Mouse (Mus musculus): ENCODE measurements around the gene Castor1. TPM values are rescaled to one million over a fixed set of nuclear protein-coding genes. Genes with fewer than 3 reads are reported as not detected.
"Not testable (repeated sequence)": the region's sequence is repeated elsewhere in the genome, so short reads cannot be mapped to it uniquely, and the experiment has no call there.

Castor1 gene
- total and polyA plus RNA-seq, 3 experiments = 4.7 to 23.7 (median 13.0) TPM

DNA sequence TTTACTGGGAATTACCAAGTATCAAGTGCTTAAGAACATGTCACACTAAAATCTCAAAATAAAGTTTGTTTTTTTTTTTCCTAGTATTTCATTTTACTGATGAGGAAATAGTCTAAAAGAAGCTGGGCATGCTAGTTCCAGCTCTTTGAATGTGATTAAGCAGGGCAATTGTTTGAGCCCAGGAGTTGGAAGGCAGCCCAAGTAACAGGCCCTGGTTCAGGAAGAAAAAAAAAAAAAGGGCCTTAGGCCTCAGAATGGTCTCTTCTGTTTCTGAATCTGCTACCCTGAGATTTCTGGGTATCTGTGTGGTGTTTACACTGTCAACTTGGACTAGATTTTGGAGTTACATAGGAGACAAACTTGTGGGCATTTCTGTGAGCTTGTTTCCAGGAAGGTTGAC is 34.5 kb upstream of the Castor1 start:
- dilution Hi-C loops (cut with MboI; ENCODE audit: extremely low pct_ligation_motif_present, extremely low pct_unique_long_range_greater_than_20kb, low sequenced_read_pairs) = no loop called here

DNA sequence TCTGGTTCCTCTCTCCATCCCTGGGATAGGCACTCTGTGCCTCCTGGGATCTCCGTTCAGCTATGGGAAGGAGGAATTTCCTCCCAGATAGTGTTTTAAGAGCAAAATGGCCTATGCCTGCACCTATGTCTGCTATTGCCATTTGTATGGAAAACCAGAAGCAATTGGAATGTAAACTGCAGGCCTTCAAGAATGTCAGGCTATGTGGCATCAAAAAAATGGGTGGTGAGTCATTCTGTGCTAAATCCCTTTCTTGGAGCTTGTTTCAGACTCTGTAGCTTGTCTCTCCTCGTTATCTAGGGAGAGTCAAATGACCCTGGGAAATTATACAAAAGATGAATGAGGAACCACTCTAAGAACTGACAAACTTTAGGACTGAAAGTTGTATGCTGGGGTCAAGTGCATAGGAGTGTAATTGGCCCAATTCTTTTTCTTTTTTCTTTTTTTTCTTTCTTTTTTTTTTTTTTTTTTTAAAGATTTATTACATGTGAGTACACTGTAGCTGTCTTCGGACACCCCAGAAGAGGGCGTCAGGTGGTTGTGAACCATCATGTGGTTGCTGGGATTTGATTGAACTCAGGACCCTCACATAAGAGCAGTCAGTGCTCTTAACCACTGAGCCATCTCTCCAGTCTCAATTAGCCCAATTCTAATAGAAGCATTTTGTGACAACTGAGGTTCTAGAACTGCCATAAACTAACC is 33.6 kb upstream of the Castor1 start:
- dilution Hi-C loops (cut with MboI; ENCODE audit: extremely low pct_ligation_motif_present, extremely low pct_unique_long_range_greater_than_20kb, low sequenced_read_pairs) = no loop called here
- peaks cover 35 to 57% of the 10 kb centered on the region in 2 experiments for H3K36me3 ChIP-seq (replicated peaks in 1 of 2; ENCODE audit: control insufficient read depth in 1 of 2, insufficient read depth in 1 of 2, low read length in 1 of 2)
- H3K79me2 ChIP-seq (replicated peaks; ENCODE audit: control insufficient read depth, extremely low read depth, insufficient read depth, poor library complexity, severe bottlenecking) = peaks cover 15% of the 10 kb centered on the region; the same call in 1 of the 2 replicates

More for the DNA sequence above, 34.5 kb upstream of the Castor1 start:
- Histone ChIP-seq H3K79me2 (replicated peaks; ENCODE audit: control insufficient read depth, extremely low read depth, insufficient read depth, poor library complexity, severe bottlenecking) (peaks cover 14% of the 10 kb centered on the region; the same call in 1 of the 2 replicates), H3K9me3 (replicated peaks; ENCODE audit: low read length) (no peaks in the 10 kb centered on the region), H3K4me2 (ENCODE audit: insufficient read depth, low read depth, poor library complexity, severe bottlenecking) (no peak overlapping the region), H3K27ac (ENCODE audit: insufficient read depth, low read depth) (no peak overlapping the region), H3K36me3 (replicated peaks in 1 of 2; ENCODE audit: control insufficient read depth in 1 of 2, insufficient read depth in 1 of 2, low read length in 1 of 2) (peaks cover 44 to 58% of the 10 kb centered on the region in 2 experiments), H3K4me3 (replicated peaks in 1 of 3; ENCODE audit: low read depth in 2 of 3, low read length in 2 of 3, poor library complexity in 1 of 3) (no peak overlapping the region), H3K9ac (ENCODE audit: insufficient read depth, low read depth) (no peak overlapping the region), H3K27me3 (replicated peaks) (no peaks in the 10 kb centered on the region), H3K4me1 (ENCODE audit: control insufficient read depth in 1 of 2, insufficient read depth in 2 of 2) (peaks cover 6 to 17% of the 10 kb centered on the region in 2 experiments)
- in situ Hi-C loops (cut with MboI; ENCODE audit: low pct_ligation_motif_present, low pct_unique_long_range_greater_than_20kb, low sequenced_read_pairs) = no loop called here
- TF ChIP-seq POLR2AphosphoS2 (IDR thresholded peaks at IDR 0.05; ENCODE audit: low read depth, low read length) = 0 out of 2 replicates have a peak, but pooled peaks have one; percentile 20
- TF ChIP-seq ZC3H11A (IDR thresholded peaks at IDR 0.05; ENCODE audit: low read depth, low read length) = no peak
- DNase-seq (ENCODE audit: extremely low read depth) = no peak

GRCm38 (mm10) chr11:4185480-4185879 is 32.5 kb upstream of the Castor1 start:
- peak; percentile 42 for TF ChIP-seq ZNF384 (IDR thresholded peaks at IDR 0.05; ENCODE audit: low read depth, low read length)
- H3K9me3 ChIP-seq (replicated peaks; ENCODE audit: low read length); H3K27me3 ChIP-seq (replicated peaks); H3K4me3 ChIP-seq (replicated peaks in 1 of 3; ENCODE audit: low read depth in 2 of 3, low read length in 2 of 3, poor library complexity in 1 of 3); dilution Hi-C loops (cut with MboI; ENCODE audit: extremely low pct_ligation_motif_present, extremely low pct_unique_long_range_greater_than_20kb, low sequenced_read_pairs); DNase-seq (ENCODE audit: extremely low read depth); H3K9ac ChIP-seq (ENCODE audit: insufficient read depth, low read depth); H3K4me2 ChIP-seq (ENCODE audit: insufficient read depth, low read depth, poor library complexity, severe bottlenecking); H3K27ac ChIP-seq (ENCODE audit: insufficient read depth, low read depth); in situ Hi-C loops (cut with MboI; ENCODE audit: low pct_ligation_motif_present, low pct_unique_long_range_greater_than_20kb, low sequenced_read_pairs): not testable (repeated sequence)
- H3K36me3 ChIP-seq (replicated peaks in 1 of 2; ENCODE audit: control insufficient read depth in 1 of 2, insufficient read depth in 1 of 2, low read length in 1 of 2) = peaks cover 24 to 54% of the 10 kb centered on the region in 2 experiments
- H3K79me2 ChIP-seq (replicated peaks; ENCODE audit: control insufficient read depth, extremely low read depth, insufficient read depth, poor library complexity, severe bottlenecking) = peaks cover 15% of the 10 kb centered on the region; the same call in 1 of the 2 replicates
- peaks cover 9 to 34% of the 10 kb centered on the region in 2 experiments for H3K4me1 ChIP-seq (ENCODE audit: control insufficient read depth in 1 of 2, insufficient read depth in 2 of 2)

More for the DNA sequence above, 33.6 kb upstream of the Castor1 start:
- H3K4me2 ChIP-seq (ENCODE audit: insufficient read depth, low read depth, poor library complexity, severe bottlenecking) = no peak overlapping the region
- no peak overlapping the region for H3K4me3 ChIP-seq (replicated peaks in 1 of 3; ENCODE audit: low read depth in 2 of 3, low read length in 2 of 3, poor library complexity in 1 of 3)
- no peaks in the 10 kb centered on the region for H3K9me3 ChIP-seq (replicated peaks; ENCODE audit: low read length)
- no peak for DNase-seq (ENCODE audit: extremely low read depth)
- H3K4me1 ChIP-seq (ENCODE audit: control insufficient read depth in 1 of 2, insufficient read depth in 2 of 2) = peaks cover 6 to 26% of the 10 kb centered on the region in 2 experiments
- TF ChIP-seq EP300 (IDR thresholded peaks at IDR 0.05; ENCODE audit: low read length) (no peak), NRF1 (IDR thresholded peaks at IDR 0.05; ENCODE audit: low read depth, low read length) (no peak), CTCF (conservative IDR thresholded peaks at IDR 0.05 in 1 of 2, IDR thresholded peaks at IDR 0.05 in 1 of 2; ENCODE audit: low read depth in 2 of 2, low read length in 2 of 2) (peak in 1 of 2 experiments; percentile 66; a peak in 2 of 4 replicates), ZNF384 (IDR thresholded peaks at IDR 0.05; ENCODE audit: low read depth, low read length) (peak; percentile 92), IRF4 (IDR thresholded peaks at IDR 0.05; ENCODE audit: low read depth, low read length) (0 out of 2 replicates have a peak, but pooled peaks have one; percentile 21), RCOR1 (conservative IDR thresholded peaks at IDR 0.05; ENCODE audit: low read depth, low read length) (no peak), ZC3H11A (IDR thresholded peaks at IDR 0.05; ENCODE audit: low read depth, low read length) (peak; percentile 51), RAD21 (IDR thresholded peaks at IDR 0.05; ENCODE audit: low read depth, low read length) (peak; percentile 59), SMC3 (IDR thresholded peaks at IDR 0.05; ENCODE audit: low read depth, low read length) (peak; percentile 75)
- H3K27ac ChIP-seq (ENCODE audit: insufficient read depth, low read depth) = no peak overlapping the region
- no peaks in the 10 kb centered on the region for H3K27me3 ChIP-seq (replicated peaks)
- in situ Hi-C loops (cut with MboI; ENCODE audit: low pct_ligation_motif_present, low pct_unique_long_range_greater_than_20kb, low sequenced_read_pairs) = no loop called here
- H3K9ac ChIP-seq (ENCODE audit: insufficient read depth, low read depth) = no peak overlapping the region
